Mouse (Mus musculus): Measurements from ENCODE around the gene Kdm1a. TPM values are rescaled to one million over a fixed set of nuclear protein-coding genes. Genes with fewer than 3 reads are reported as not detected.

Gene Kdm1a
- total RNA-seq (2021): 10 to 100 TPM; 33.5 to 37.6 TPM
- long read RNA-seq, experiment 1, transcript Kdm1a-203 (19 exons, 3,008 nt): minor isoform, 30 of 71 reads
- long read RNA-seq, experiment 1, transcript Kdm1a-202 (20 exons, 3,028 nt): major isoform, 38 of 71 reads
- long read RNA-seq, experiment 1, partial matches to known transcripts: 2 of 71 reads
- long read RNA-seq, experiment 1, other reads (novel, unspliced or antisense): 1 of 71 reads
- long read RNA-seq, experiment 2, transcript Kdm1a-202 (20 exons, 3,028 nt): major isoform, 53 of 76 reads
- long read RNA-seq, experiment 2, transcript Kdm1a-203 (19 exons, 3,008 nt): minor isoform, 19 of 76 reads
- long read RNA-seq, experiment 2, partial matches to known transcripts: 2 of 76 reads
- long read RNA-seq, experiment 2, other reads (novel, unspliced or antisense): 1 of 76 reads

DNA sequence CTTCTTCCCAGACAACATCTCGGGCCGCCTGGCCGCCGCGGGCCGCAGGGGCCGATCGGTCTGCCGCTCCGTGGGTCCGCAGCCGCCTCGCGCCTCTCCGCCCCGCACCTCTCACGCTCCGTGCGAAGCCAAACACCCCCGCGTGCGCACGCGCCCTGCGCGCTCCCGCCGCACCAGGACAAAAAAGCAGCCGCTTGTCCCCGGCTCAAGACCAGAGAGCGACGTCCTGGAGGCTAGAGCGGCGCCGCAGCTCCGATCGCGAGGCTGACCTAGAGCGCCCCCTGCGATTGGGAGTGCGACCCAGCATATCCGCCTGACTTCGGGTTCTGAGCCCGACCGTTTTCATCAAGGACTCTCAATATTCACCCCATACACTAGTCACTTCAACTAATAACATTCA, at the start of gene Kdm1a:
Gene Kdm1a (minus strand): TSS at position 156 of the 400 bp plus-strand sequence.
- peak; percentile 97 to 98 for DNase-seq
- intact Hi-C loops (cut with DNase I): loop anchor here (5.0 to 10.0 kb wide), 2 partner anchors 145 to 548 kb away; partner anchors contain the start of gene Rpl11

DNA sequence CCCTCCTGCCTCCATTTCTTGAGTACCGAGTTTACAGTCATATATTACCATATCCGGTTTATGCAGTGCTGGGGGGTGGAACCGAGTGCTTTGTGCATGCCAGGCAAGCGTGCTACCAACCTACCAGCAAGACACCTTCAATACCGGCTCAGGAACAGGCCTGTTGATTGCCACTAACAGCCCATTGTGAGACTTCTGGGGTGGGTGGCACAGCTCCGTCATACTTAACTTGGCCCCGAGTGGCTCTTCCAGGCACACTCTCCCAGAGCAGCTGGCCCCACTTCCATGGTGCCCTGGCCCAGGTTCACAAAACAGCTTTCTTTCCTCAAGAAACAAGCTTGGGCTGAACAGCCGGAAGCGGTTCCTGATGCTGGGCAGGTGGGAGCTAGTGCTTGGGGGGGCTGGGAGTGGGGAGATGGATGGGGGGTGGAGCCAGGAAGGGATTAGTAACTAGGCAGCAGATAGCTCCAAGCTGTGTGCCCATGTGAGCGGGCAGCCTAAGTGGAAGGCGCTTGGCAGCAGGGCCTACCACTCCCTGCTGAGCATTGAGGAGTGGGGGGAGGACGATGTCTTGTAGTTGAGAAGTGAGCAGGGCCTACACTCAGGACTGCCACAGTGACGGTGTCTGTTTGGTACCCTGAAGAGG, 49.5 kb upstream of the Kdm1a start:
- intact Hi-C loops (cut with DNase I): loop anchor here (5.0 kb wide), 1 partner anchor 330 kb away; no protein-coding TSS in a partner anchor
- no peak for DNase-seq

DNA sequence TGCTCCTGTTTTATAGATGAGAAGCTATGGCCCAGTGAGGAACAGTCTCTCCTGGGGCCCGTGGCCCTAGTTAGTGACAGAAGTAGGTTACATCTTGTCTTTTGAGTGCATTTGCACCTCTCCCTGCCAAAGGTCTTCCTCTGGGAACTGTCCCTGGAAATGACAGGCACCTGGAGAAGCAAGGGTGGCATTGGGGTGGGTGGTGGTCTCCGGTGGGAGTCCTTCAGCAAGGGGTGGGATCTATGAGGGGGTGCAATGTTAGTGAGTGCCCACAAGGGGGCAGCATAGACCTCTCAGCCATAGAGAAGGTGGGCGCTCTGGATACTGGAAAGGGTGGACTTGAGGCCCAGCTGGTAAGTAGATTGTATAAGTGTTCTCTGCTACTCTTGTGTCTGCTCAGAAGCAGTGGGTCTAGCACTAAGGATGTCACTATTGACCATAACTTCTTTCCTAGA, 48.9 kb upstream of the Kdm1a start:
- DNase-seq: peak; percentile 27 to 33
- intact Hi-C loops (cut with DNase I): loop anchor here (5.0 kb wide), 1 partner anchor 331 kb away; no protein-coding TSS in a partner anchor

DNA sequence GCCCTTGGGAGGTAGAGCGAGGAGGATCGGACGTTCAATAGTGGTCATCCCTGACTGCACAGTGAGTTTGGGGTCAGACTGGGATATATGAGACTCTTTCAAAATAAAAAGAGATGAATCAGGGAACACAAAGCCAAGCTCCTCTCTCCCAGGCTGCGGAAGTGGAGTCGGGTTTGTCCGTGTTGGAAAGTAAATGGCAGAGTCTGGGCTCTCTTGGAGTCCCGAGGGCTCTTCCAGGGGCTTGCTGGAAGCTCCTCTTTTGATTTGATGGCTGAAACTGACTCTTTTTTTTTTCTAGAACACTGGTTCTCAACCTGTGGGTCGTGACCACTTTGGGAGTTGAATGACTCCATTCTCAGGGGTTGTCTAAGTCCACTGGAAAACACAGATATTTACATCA, 47.7 kb upstream of the Kdm1a start:
- DNase-seq: no peak
- intact Hi-C loops (cut with DNase I): loop anchor here (5.0 kb wide), 1 partner anchor 332 kb away; no protein-coding TSS in a partner anchor

DNA sequence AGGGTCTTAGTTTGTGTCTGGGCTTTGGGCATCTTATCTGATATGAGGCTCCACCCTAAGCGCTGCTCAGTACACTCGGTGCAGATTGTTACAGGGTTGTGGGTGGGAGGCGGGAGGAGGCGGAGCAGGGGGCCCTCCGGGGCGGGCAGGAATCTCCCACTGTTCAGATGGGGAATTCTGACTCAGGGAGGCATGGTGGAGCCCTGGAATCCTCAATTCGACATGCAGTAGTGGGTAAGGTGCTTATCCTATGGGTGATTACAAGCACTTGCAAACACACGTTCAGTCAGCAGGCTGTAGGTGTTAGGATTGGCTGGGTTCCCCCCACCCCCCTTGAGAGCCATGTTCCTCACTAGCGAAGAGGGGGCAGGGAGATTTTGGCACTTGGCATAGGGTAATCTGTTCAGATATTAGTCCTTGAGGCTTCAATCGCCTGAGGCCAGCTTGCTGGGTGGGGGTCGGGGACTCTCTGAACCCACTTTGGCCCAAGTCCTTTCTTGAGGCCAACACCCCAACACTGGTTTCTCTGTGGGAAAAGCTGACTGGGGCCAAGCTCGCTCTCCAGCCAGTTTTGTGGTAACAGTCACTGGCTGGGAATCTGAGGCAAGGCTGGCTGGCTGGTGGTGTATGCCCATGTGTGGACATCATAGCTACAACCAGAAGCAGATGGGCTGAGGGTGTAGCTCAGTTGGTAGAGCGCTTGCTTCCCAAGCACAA, 47.1 kb upstream of the Kdm1a start:
- intact Hi-C loops (cut with DNase I): loop anchor here (5.0 kb wide), 2 partner anchors 333 to 423 kb away; no protein-coding TSS in a partner anchor
- DNase-seq: no peak

DNA sequence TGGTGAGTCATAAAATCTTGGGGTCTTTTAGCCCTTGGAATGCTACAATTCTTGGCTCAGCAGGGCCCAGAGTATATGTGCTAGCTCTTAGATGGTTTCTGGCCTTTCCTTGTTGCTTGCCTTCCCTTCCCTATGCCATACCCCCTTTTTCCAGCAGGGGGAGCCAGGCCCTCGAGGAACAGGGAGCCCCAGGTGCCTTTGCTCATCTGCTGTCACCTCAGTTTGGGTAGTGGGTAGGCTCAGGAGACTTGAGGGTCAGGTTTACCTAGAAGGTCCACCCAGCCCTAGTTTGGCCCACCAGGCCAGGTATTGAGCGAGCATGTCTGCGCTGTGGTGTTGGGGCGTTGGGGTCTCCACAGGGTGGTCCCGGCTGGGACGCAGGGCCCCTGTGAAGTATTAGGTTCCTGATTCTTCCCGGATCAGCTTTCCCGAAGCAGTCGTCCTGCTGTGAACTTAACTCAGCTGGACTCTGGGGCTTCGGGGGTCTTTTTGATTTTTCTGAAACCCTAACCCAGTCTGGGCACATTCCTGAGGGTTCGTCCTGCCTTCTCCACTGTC, 46.5 kb upstream of the Kdm1a start:
- peak; percentile 72 to 87 for DNase-seq
- intact Hi-C loops (cut with DNase I): loop anchor here (5.0 kb wide), 1 partner anchor 423 kb away; no protein-coding TSS in a partner anchor

DNA sequence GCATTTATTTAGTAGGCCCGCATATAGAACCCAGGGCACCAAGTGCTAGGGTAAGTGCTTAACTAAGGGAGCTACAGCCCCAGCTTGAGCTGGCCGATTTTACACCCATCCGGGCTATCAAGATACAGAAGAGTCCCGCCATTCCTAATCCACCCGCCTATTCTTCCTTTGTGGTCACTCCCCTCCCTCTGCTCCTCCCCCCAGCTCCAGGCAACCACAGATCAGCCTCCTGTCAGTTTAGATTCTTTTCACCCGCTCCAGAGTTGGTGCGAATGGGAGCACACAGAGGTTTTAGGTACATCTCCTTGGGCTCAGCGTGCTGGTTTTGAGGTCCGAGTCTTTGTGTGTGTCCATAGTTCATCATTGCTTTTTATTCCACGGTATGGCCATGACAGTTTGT, 36.4 kb upstream of the Kdm1a start:
- intact Hi-C loops (cut with DNase I): no loop called here
- no peak for DNase-seq

DNA sequence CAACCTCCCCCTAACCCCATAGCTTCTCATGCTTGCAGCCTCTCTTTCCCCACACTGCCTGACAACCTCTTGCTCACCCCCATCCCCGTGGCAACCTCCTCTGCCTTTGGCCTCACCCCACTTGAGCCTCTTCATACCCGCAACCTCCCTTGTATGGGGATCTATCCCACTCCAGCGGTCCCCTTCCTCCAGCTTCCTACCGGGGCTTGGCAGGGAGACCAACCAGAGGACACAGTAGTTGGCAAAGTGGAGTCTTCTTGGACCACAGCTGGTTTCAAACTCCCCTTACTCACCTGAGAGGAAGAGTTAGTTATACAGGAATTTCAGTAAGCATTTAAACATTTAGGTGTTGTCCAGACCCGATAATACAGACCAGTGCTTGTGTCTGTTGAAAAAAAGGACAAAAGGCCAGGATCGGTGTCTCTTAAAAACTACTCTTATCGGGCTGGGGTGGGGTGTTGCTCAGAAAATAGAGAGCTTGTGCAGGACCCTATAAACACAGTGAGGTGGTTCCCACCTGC, 35.8 kb upstream of the Kdm1a start:
- no peak for DNase-seq

DNA sequence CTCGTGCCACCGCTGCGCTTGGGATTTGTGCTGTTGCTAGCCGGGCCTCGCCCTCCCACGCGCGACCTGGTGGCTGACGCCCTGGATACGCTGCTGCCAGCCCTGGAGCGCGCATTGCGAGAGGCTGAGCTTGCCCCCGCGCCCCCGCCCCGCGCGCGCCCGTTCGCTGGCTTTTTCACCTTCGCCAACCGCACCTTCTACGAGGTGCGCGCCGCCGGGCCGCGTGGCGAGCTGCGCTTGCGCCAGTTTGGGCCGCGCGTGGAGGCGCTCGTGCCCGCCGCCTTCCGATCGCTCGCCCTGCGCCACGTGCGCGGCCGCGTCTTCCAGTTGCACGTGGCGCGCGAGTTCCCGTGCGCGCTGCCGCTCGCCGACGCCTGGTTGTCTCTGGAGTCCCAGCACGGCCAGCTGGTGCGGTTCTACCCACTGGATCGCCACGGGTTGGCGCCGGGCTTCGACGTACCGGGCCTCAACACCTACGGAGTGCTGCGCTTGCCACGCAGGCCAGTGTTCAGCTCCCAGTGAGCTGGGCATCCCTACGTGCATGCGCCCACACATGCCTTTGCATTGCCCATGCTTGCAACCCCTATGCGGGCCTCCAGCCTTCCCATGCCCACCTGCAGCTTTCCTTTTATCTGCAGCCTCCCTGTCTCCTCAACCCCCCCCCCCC, 35.2 kb upstream of the Kdm1a start:
- intact Hi-C loops (cut with DNase I): no loop called here
- DNase-seq: peak; percentile 16 to 25

More for the DNA sequence above, 35.8 kb upstream of the Kdm1a start:
- intact Hi-C loops (cut with DNase I): no loop called here

DNA sequence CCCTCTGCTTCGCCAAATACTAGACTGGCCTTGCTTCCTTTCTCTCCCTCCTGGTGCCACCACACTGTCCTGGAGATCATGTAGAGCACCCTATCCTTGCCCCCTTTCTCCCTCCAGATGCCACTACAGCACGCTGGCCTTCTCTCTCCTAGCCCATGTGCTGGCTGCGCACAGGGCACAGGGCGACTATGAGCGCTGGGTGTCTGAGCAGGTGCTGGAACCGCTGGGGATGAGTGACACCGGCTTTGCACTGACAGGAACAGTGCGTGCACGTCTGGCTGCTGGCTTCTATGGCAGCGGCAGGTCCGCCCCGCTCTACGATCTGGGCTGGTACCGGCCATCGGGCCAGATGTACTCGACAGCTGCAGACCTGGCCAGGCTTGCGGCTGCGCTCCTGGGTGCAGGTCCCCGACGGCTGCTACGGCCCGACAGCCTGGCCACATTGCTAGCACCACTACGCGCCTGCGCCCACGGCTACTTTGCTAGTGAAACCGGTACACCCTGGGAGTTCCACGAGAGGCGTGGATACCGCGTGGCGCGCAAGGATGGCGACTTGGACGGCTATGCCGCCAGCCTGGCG, 34.5 kb upstream of the Kdm1a start:
- no peak for DNase-seq
- intact Hi-C loops (cut with DNase I): no loop called here

DNA sequence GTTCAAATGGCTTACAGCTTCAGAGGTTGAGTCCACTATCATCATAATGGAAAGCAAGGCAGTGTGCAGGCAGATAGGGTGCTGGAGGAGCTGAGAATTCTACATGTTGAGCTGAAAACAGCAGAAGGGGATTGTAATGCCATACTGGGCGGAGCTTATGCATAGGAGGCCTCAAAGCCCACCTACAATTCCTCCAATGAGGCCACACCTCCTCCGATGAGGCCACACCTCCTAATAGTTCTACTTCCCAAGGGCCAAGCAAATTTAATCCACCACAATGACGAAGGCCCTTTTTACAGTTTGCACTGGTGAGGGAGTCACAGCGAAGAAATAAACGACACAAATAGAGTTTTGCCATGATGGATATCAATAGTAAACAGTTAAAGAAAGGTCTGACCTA, 34.0 kb upstream of the Kdm1a start:
- intact Hi-C loops (cut with DNase I): no loop called here
- DNase-seq: no peak

DNA sequence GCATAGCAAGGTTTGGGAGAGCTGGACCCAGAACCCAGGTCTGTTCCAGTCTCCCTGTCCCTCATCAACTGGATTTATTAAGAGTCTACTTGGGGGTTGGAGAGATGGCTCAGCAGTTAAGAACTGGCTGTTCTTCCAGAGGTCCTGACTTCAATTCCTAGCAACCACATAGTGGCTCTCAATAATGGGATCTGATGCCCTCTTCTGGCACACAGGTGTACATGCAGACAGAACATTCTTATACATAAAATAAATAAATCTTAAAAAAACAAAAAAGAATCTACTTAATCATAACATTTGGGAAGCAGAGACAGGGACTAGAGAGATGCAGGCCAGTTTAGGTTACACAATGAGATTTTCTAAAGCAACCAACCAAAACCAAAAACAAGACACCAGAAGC, 33.5 kb upstream of the Kdm1a start:
- intact Hi-C loops (cut with DNase I): no loop called here
- DNase-seq: no peak

DNA sequence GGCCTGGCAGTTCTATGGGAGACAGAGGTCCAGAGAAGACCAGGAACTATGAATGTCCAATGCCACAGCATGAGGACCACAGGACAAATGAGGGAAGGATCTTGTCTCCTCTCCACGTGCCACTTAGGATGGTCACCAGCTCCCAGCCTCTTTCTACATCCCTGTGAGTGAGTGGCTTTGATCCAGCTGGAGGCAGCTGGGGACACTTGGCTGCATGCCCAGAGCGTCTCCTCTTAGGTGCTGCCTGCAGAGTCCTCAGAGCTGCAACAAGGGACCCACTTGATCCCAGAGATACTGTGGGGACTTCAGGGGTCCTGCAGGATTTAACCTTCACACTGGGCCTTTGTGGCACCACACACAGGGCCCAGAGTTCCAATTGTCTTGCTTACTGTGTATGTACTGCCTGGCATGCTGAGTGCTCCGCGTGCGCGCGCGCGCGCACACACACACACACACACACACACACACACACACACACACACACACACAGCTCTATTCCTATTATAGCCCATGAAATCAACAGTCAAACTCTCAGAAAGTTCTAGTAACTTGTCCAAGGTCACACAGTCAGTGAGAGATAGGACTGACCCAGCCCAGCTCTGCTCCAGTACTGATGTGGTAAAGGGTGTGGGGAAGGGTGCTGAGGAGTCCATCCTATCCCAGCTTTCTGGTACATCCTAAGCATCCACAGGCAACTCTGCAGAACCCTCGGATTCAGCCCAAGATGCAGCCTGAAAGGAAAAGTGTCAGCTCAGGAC, 28.9 kb upstream of the Kdm1a start:
- intact Hi-C loops (cut with DNase I): no loop called here
- peak; percentile 60 to 74 for DNase-seq

DNA sequence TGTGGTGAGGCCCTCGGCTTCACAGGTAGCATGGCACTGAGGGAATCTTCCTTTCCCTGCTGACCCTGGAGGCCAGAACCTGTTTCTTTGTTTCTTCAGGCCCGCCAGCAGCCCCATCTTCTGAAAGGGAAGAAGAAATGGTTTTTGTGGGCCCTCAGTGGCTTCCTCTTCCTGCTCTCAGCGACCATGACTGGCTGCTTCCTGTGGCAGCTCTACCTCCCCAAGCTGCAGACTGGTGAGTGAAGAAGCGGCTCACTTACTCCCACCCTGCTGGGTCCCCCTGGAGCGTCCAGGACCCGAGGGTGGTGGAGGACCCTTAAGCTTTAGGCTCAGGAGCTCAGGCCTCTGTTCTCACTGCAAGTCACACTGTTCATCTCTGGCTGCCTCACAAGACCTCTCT, 24.1 kb upstream of the Kdm1a start:
- DNase-seq: no peak
- intact Hi-C loops (cut with DNase I): loop anchor here (10.0 kb wide), 1 partner anchor 382 kb away; the partner anchor contains the start of gene Tcea3

DNA sequence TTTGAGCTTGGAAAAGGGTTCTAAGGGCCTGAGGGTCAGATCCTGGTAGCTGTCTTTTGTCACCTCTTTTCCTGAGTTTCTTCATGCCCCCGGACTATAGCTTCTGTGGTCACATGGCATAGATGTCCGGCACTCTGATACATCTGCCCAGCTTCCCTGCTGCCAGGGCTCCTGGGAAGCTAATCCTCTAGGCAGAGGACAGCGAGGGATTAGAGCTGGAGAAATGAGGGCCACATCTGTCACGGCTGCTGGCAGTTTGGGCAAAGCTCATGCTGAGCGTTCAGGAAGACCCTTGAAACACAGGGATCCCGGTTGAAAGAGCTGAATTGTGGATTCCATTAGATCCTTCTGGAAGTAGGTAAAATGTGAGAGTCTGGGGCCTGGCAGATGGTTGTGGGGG, 19.9 kb upstream of the Kdm1a start, which contains the start of gene Lactbl1:
Gene Lactbl1 (plus strand): TSS at position 234 of the 400 bp plus-strand sequence.
- intact Hi-C loops (cut with DNase I): loop anchor here (5.0 to 10.0 kb wide), 2 partner anchors 190 to 378 kb away; partner anchors contain the start of gene Tcea3

DNA sequence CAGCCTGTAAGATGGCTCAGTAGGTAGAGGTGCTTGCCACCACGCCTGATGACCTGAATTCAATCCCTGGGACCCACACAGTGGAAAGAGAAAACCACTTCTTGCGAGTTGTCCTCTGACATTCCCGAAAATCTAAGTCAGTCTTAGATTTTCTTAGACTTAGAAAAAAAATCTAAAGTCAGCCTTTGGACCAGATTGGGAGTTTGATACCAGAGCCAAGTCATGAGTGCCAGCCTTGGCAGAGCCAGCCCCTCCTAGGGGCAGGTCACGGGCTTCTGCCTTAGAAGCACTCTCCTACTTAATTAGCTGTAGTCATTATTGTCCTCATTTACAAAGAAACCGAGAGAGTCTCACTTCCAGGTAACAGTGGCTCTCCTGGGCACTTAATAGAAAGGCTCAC, 19.4 kb upstream of the Kdm1a start:
- no peak for DNase-seq
- intact Hi-C loops (cut with DNase I): loop anchor here (1.0 to 10.0 kb wide), 5 partner anchors 95 to 377 kb away; partner anchors contain the start of gene Tcea3

More for the DNA sequence above, 19.9 kb upstream of the Kdm1a start, which contains the start of gene Lactbl1:
- no peak for DNase-seq

DNA sequence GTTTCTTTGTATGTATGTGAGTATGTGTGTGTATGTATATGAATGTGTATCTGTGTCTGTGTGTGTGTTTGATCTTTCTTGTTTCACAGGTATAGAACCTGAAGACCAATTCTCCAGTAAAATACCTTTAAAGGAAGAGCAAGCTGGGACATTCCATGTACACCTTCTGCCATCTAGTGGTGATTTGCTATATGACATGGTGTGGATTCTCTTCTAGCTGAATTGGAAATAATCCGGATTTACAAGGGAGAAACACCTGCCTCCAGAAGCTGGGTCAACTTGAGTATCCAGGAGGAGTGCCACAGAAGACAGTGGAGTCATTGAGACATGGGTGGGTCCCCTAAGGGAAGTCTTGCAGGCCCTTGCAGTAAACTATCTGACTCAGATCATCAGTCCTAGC, 18.8 kb upstream of the Kdm1a start:
- intact Hi-C loops (cut with DNase I): loop anchor here (1.0 to 10.0 kb wide), 5 partner anchors 95 to 377 kb away; partner anchors contain the start of gene Tcea3
- DNase-seq: peak; percentile 23 to 70

DNA sequence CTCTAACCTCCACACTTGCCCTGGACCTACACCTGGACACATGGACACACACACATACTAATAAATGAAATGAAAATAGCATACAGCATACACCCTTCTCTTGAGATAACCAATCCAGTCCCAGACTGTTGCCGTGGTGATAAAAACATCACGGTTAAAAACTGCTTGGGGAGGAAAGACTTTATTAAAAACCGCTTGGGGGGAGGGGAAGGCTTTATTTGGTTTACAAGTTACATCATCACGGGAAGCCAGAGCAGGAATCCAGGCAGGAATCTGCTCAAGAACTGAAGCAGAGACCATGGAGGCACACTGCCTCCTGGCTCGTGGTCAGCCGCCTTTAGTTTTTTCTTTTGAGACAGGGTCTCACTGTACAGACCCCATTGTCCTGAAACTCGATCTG, 11.1 kb upstream of the Kdm1a start:
- intact Hi-C loops (cut with DNase I): no loop called here
- no peak for DNase-seq
